Mouse (Mus musculus) E14TG2a.4 (cell line): ENCODE measurements at regions not wholly inside any gene's neighbourhood (a gene's known extent, or its start where the extent isn't known, plus 50 kb on each side); places are given as distances from the start of the nearest gene placed in this dataset.

Experiments
- CTCF ChIP-seq: conservative IDR thresholded peaks from 2 replicates; pipeline ENCODE4 v1.5.1; 2014; ENCODE audit warnings: low read length
- NANOG ChIP-seq: IDR thresholded peaks from 2 replicates; pipeline ENCODE4 v1.6.1; 2014; ENCODE audit warnings: borderline replicate concordance, low read length, mixed read lengths
- POU5F1 ChIP-seq: IDR thresholded peaks from 2 replicates; pipeline ENCODE4 v1.6.1; 2014; ENCODE audit warnings: low read length, borderline replicate concordance

DNA sequence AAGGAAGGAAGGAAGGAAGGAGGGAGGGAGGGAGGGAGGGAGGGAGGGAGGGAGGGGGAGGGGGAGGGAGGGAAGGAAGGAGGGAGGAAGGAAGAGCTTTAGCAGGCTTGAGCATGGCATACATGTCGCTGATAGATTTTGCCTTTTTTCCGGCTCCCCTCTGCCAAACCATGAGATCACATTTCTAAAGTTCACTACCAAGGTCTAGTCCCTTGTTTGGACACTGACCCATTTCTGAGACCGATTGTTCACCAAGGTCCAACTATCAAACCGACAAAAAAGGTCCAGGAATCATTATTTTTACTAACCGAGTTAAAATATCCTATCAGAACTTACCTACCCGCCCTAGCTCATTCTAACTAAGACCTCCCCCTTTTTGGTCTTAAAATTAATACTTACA, 120.1 kb downstream of the Sox2 start:
- no peak for TF ChIP-seq CTCF
- no peak for TF ChIP-seq POU5F1
- no peak for TF ChIP-seq NANOG
